Mouse (Mus musculus) embryonic stem cell, embryonic (primary cell): ENCODE measurements at regions not wholly inside any gene's neighbourhood (a gene's known extent, or its start where the extent isn't known, plus 50 kb on each side); places are given as distances from the start of the nearest gene placed in this dataset.

Source experiments
- CTCF ChIA-PET, 4 experiments: fragments of 300-600 bp in 2 of 4; fragments of 350-600 bp in 2 of 4; sonication (Branson Sonifier 250); formaldehyde crosslinking; loops; one replicate each; lab custom pipeline; 2022; ENCODE audit warnings: inconsistent platforms in 2 of 4; lab: Charles Lee
- POLR2A ChIA-PET, 4 experiments: fragments of 300-600 bp in 2 of 4; fragments of 350-600 bp in 2 of 4; sonication (Branson Sonifier 250); formaldehyde crosslinking; loops; one replicate each; lab custom pipeline; 2022; ENCODE audit warnings: antibody characterized with exemption in 4 of 4, inconsistent platforms in 1 of 4; lab: Charles Lee

GRCm38 (mm10) chr16:93042491-93042890 is 216.5 kb upstream of the Runx1 start:
- ChIA-PET CTCF (interaction anchor here in 2 of 4 experiments (0.6 to 0.7 kb wide), 2 partner anchors 8 to 1107 kb away, joined by 3 to 6 read pairs; no protein-coding TSS in a partner anchor), POLR2A (no interaction called here)

- CTCF ChIA-PET = no interaction called here
- POLR2A ChIA-PET = no interaction called here
These were observed 215.9 kb upstream of the Runx1 start for GRCm38 (mm10) chr16:93041887-93042286.

- CTCF ChIA-PET = no interaction called here
These were observed 215.4 kb upstream of the Runx1 start for GRCm38 (mm10) chr16:93041399-93041798.

GRCm38 (mm10) chr16:93035626-93036025 is 209.7 kb upstream of the Runx1 start:
- POLR2A ChIA-PET = no interaction called here

More at GRCm38 (mm10) chr16:93041399-93041798, 215.4 kb upstream of the Runx1 start:
- POLR2A ChIA-PET = no interaction called here

GRCm38 (mm10) chr16:93033943-93034342 is 208.0 kb upstream of the Runx1 start:
- CTCF ChIA-PET = no interaction called here
- POLR2A ChIA-PET = no interaction called here

More at GRCm38 (mm10) chr16:93035626-93036025, 209.7 kb upstream of the Runx1 start:
- CTCF ChIA-PET = interaction anchor here in 1 of 4 experiments (0.6 kb wide), 1 partner anchor 404 kb away, joined by 7 read pairs; no protein-coding TSS in a partner anchor

- POLR2A ChIA-PET = no interaction called here
- CTCF ChIA-PET = no interaction called here
These were observed 205.7 kb upstream of the Runx1 start for GRCm38 (mm10) chr16:93031624-93032023.

GRCm38 (mm10) chr16:93028640-93029039 is 202.7 kb upstream of the Runx1 start:
- POLR2A ChIA-PET = no interaction called here
- CTCF ChIA-PET = interaction anchor here in 1 of 4 experiments (0.7 kb wide), 1 partner anchor 548 kb away, joined by 6 read pairs; no protein-coding TSS in a partner anchor

- ChIA-PET POLR2A (no interaction called here), CTCF (interaction anchor here in 2 of 4 experiments (0.7 kb wide), 2 partner anchors 548 to 660 kb away, joined by 3 to 6 read pairs; no protein-coding TSS in a partner anchor)
These were observed 202.1 kb upstream of the Runx1 start for GRCm38 (mm10) chr16:93028016-93028415.

GRCm38 (mm10) chr16:93026094-93026648 is 200.2 kb upstream of the Runx1 start:
- CTCF ChIA-PET = no interaction called here
- POLR2A ChIA-PET = no interaction called here

GRCm38 (mm10) chr16:93019800-93020555 is 194.0 kb upstream of the Runx1 start:
- CTCF ChIA-PET = interaction anchor here in 1 of 4 experiments (0.6 kb wide), 1 partner anchor 198 kb away, joined by 4 read pairs; no protein-coding TSS in a partner anchor
- POLR2A ChIA-PET = interaction anchor here in 1 of 4 experiments (0.6 to 1.0 kb wide), 3 partner anchors 9 to 616 kb away, joined by 3 read pairs; no protein-coding TSS in a partner anchor

- CTCF ChIA-PET = no interaction called here
- POLR2A ChIA-PET = no interaction called here
These were observed 192.8 kb upstream of the Runx1 start for GRCm38 (mm10) chr16:93018766-93019165.

- POLR2A ChIA-PET = no interaction called here
- CTCF ChIA-PET = no interaction called here
These were observed 191.1 kb upstream of the Runx1 start for GRCm38 (mm10) chr16:93017025-93017424.

GRCm38 (mm10) chr16:93015636-93016035 is 189.7 kb upstream of the Runx1 start:
- POLR2A ChIA-PET = no interaction called here

GRCm38 (mm10) chr16:93014991-93015390 is 189.0 kb upstream of the Runx1 start:
- POLR2A ChIA-PET = no interaction called here

More at GRCm38 (mm10) chr16:93015636-93016035, 189.7 kb upstream of the Runx1 start:
- CTCF ChIA-PET = no interaction called here

GRCm38 (mm10) chr16:93013881-93014280 is 187.9 kb upstream of the Runx1 start:
- CTCF ChIA-PET = no interaction called here
- POLR2A ChIA-PET = no interaction called here

More at GRCm38 (mm10) chr16:93014991-93015390, 189.0 kb upstream of the Runx1 start:
- CTCF ChIA-PET = no interaction called here

- POLR2A ChIA-PET = no interaction called here
- CTCF ChIA-PET = no interaction called here
These were observed 187.3 kb upstream of the Runx1 start for GRCm38 (mm10) chr16:93013256-93013655.

- POLR2A ChIA-PET = interaction anchor here in 1 of 4 experiments (1.1 kb wide), 1 partner anchor 9 kb away, joined by 3 read pairs; no protein-coding TSS in a partner anchor
- CTCF ChIA-PET = no interaction called here
These were observed 185.5 kb upstream of the Runx1 start for GRCm38 (mm10) chr16:93011474-93011873.

GRCm38 (mm10) chr16:93006321-93006984 is 180.5 kb upstream of the Runx1 start:
- ChIA-PET POLR2A (interaction anchor here in 1 of 4 experiments (0.7 kb wide), 1 partner anchor 195 kb away, joined by 3 read pairs; no protein-coding TSS in a partner anchor), CTCF (interaction anchor here in 2 of 4 experiments (0.5 to 1.0 kb wide), 3 partner anchors 115 to 1362 kb away, joined by 3 to 4 read pairs (median 3); no protein-coding TSS in a partner anchor)

GRCm38 (mm10) chr16:93005470-93005869 is 179.5 kb upstream of the Runx1 start:
- POLR2A ChIA-PET = no interaction called here
- CTCF ChIA-PET = no interaction called here
